Comparison of ENCODE assay signal across 15 mouse cellular contexts in genomic region chr1:194109172-194110071, GRCm38 (mm10).
DNase-seq lines count a peak whose midpoint lies in the region; ATAC-seq lines count a peak whose summit lies in the region.
"Had no signal": no experiment of that assay in that cellular context is flagged by ENCODE, and none has a peak within 500 bp of the region (broad histone marks: within the 10 kb centered on the region; RNA-seq: fewer than 3 reads in every experiment).

No protein-coding gene starts in this region.

- peaks cover 66% of the 10 kb centered on the region for H3K27me3 ChIP-seq in forebrain, embryonic 10.5 days (ENCODE audit: poor library complexity, severe bottlenecking)
- no peaks in the 10 kb centered on the region for H3K27me3 ChIP-seq in forebrain, embryonic 15.5 days
- no peaks in the 10 kb centered on the region for H3K27me3 ChIP-seq in hindbrain, embryonic 16.5 days (replicated peaks; ENCODE audit: control insufficient read depth, insufficient read depth, low read length)
- no peaks in the 10 kb centered on the region; the same call in 1 of the 2 replicates for H3K27me3 ChIP-seq in midbrain, embryonic 16.5 days (ENCODE audit: control insufficient read depth, insufficient read depth, low read depth, low read length)
- H3K27me3 ChIP-seq: heart, embryonic 13.5 days; liver, embryonic 12.5 days had no signal

- H3K36me3 ChIP-seq in forebrain, embryonic 10.5 days (replicated peaks) = no peaks in the 10 kb centered on the region
- no peaks in the 10 kb centered on the region for H3K36me3 ChIP-seq in forebrain, embryonic 15.5 days
- H3K36me3 ChIP-seq in hindbrain, embryonic 16.5 days (ENCODE audit: control insufficient read depth, insufficient read depth, low read length) = no peaks in the 10 kb centered on the region
- H3K36me3 ChIP-seq in midbrain, embryonic 16.5 days (ENCODE audit: control insufficient read depth, insufficient read depth, low read length) = no peaks in the 10 kb centered on the region
- H3K36me3 ChIP-seq: heart, embryonic 13.5 days; liver, embryonic 12.5 days had no signal

- H3K4me2 ChIP-seq in forebrain, embryonic 15.5 days (replicated peaks) = no peak overlapping the region
- H3K4me2 ChIP-seq in hindbrain, embryonic 16.5 days (ENCODE audit: low read length) = no peak overlapping the region
- H3K4me2 ChIP-seq in midbrain, embryonic 16.5 days (ENCODE audit: low read length) = no peak overlapping the region
- H3K4me2 ChIP-seq: heart, embryonic 13.5 days; liver, embryonic 12.5 days had no signal

- peak; percentile 23 for DNase-seq in forebrain, embryonic 10.5 days (ENCODE audit: extremely low spot score, low spot score)
- peak; percentile 10 for DNase-seq in embryo, embryonic 11 days
- DNase-seq in frontal cortex, postnatal 36 days (ENCODE audit: low spot score in 2 of 2) = no peak
- DNase-seq in heart, adult 9 months (ENCODE audit: low spot score in 2 of 2) = no peak
- DNase-seq: adrenal gland, postnatal 36 days; gastrocnemius, postnatal 10 days; lung, postnatal 14 days; right cerebral cortex, postnatal 14 days had no signal

- 0 out of 2 replicates have a peak overlapping the region, but pooled peaks have one; percentile 25 for H3K27ac ChIP-seq in forebrain, embryonic 10.5 days
- H3K27ac ChIP-seq in forebrain, embryonic 15.5 days (replicated peaks) = no peak overlapping the region
- no peak overlapping the region; the same call in 1 of the 2 replicates for H3K27ac ChIP-seq in hindbrain, embryonic 16.5 days (ENCODE audit: low read depth, low read length)
- H3K27ac ChIP-seq in midbrain, embryonic 16.5 days (ENCODE audit: low read length) = no peak overlapping the region
- H3K27ac ChIP-seq: heart, embryonic 13.5 days; layer of hippocampus, adult 2 months; liver, embryonic 12.5 days had no signal

- H3K9me3 ChIP-seq in forebrain, embryonic 10.5 days = no peaks in the 10 kb centered on the region
- no peaks in the 10 kb centered on the region for H3K9me3 ChIP-seq in forebrain, embryonic 15.5 days
- no peaks in the 10 kb centered on the region for H3K9me3 ChIP-seq in hindbrain, embryonic 16.5 days (ENCODE audit: control insufficient read depth, low read length)
- no peaks in the 10 kb centered on the region for H3K9me3 ChIP-seq in midbrain, embryonic 16.5 days (replicated peaks; ENCODE audit: control insufficient read depth, low read length, poor library complexity, severe bottlenecking)
- H3K9me3 ChIP-seq: heart, embryonic 13.5 days; liver, embryonic 12.5 days had no signal

- WGBS in forebrain, embryonic 10.5 days = 28% methylated on average over 5 of the region's 5 CpGs
- 33% methylated on average over 5 of the region's 5 CpGs for WGBS in forebrain, embryonic 15.5 days
- WGBS in hindbrain, embryonic 16.5 days = 28% methylated on average over 5 of the region's 5 CpGs
- WGBS in midbrain, embryonic 16.5 days = 19% methylated on average over 5 of the region's 5 CpGs

- no peak overlapping the region for H3K9ac ChIP-seq in forebrain, embryonic 15.5 days (replicated peaks)
- H3K9ac ChIP-seq in hindbrain, embryonic 16.5 days (ENCODE audit: low read depth, low read length) = no peak overlapping the region
- H3K9ac ChIP-seq in midbrain, embryonic 16.5 days (ENCODE audit: low read depth, low read length) = no peak overlapping the region
- H3K9ac ChIP-seq: heart, embryonic 13.5 days; liver, embryonic 12.5 days had no signal

- H3K4me1 ChIP-seq in forebrain, embryonic 10.5 days = peaks cover 34% of the 10 kb centered on the region
- H3K4me1 ChIP-seq in forebrain, embryonic 15.5 days = peaks cover under 1% of the 10 kb centered on the region; the same call in 1 of the 2 replicates
- no peaks in the 10 kb centered on the region for H3K4me1 ChIP-seq in hindbrain, embryonic 16.5 days (ENCODE audit: control insufficient read depth, insufficient read depth, low read depth, low read length)
- H3K4me1 ChIP-seq in midbrain, embryonic 16.5 days (ENCODE audit: control insufficient read depth, insufficient read depth, low read length) = peaks cover 4% of the 10 kb centered on the region; the same call in 1 of the 2 replicates
- H3K4me1 ChIP-seq: heart, embryonic 13.5 days; liver, embryonic 12.5 days had no signal

- H3K4me3 ChIP-seq in forebrain, embryonic 10.5 days = no peak overlapping the region
- H3K4me3 ChIP-seq in forebrain, embryonic 15.5 days = no peak overlapping the region
- no peak overlapping the region for H3K4me3 ChIP-seq in hindbrain, embryonic 16.5 days (ENCODE audit: low read length)
- H3K4me3 ChIP-seq in midbrain, embryonic 16.5 days (ENCODE audit: low read depth, low read length) = no peak overlapping the region
- H3K4me3 ChIP-seq: heart, embryonic 13.5 days; layer of hippocampus, adult 2 months; liver, embryonic 12.5 days had no signal

- no peak for ATAC-seq in forebrain, embryonic 15.5 days (replicated peaks)
- peak; percentile 52; the same call in 1 of the 2 replicates for ATAC-seq in hindbrain, embryonic 16.5 days
- peak; percentile 51; the same call in 1 of the 2 replicates for ATAC-seq in midbrain, embryonic 16.5 days
- ATAC-seq in erythroid progenitor cell, adult 5-6 weeks (replicated peaks; ENCODE audit: low FRiP score, poor library complexity, severe bottlenecking) = no peak
- ATAC-seq: liver, embryonic 12.5 days had no signal

Comparison
In these comparisons a context has a peak if more than half of its experiments do, and no peak if none do; other contexts are left out.
1. DNase-seq: peak in forebrain, embryonic 10.5 days (single experiment) and embryo, embryonic 11 days (single experiment); none in frontal cortex, postnatal 36 days (0 of 2) and heart, adult 9 months (0 of 2).
2. ATAC-seq: peak in hindbrain, embryonic 16.5 days (single experiment) and midbrain, embryonic 16.5 days (single experiment); none in forebrain, embryonic 15.5 days (single experiment) and erythroid progenitor cell, adult 5-6 weeks (single experiment).